Mouse (Mus musculus) retina, adult 2 months (tissue): ENCODE measurements around the gene Urgcp.

Experiments used
- DNase-seq: peaks from one replicate; pipeline ENCODE4 v3.0.0-alpha.2; 2012; ENCODE audit warnings: low read depth, low spot score

Gene Urgcp

DNA sequence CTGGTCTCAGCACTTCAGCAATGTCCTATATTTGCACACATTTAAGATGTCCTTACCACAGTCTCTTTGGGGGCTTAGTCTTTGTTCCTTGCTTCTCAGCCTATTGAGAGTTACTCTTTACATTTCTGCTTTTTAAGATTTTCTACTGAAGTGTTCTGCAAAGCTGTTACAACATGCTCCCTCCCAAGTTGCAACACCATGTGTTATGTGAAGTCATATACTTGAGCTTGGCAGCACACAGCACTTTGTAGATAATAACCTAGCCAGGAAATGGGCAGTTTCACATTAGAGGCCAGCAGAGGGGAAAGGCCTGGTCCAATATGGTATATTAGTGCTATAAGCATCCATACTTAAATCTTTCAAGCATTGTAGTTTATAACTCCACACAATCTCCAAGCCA, 23.6 kb upstream of the Urgcp start:
- DNase-seq = no peak

DNA sequence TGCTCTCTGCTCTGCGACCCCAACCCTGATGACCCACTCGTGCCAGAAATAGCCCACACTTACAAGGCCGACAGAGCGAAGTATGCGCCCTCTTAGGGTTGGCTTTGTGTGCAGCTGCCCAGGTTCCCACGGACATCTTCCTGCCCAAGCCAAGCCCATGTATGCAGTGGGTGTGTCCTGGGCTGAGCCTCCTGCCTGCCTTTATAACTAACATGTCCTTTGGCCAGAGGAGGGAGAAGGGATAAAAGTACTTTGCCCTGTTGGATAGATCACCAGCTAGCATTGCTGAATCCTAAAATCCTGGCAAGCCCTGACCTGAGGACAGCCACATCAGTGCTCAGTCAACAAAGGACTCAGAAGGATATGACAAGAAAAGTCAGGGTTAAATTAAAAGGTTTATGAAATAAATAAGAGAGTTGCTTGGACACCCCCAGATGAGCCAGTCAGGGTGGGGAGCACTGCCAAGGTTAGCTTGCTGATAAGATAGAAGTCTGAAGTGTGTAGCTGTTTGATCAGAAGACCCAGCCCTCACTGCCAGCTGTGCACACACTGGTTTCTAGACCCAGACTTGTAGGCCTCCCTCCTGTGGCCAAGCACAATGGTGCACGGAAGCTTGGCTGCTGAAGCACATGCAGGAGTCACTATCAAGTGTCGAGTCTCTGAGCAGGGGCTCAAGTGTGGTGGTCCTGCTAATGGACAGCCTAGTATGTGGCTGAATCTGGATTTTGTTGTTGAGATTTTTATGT, 20.2 kb upstream of the Urgcp start:
- DNase-seq = no peak

DNA sequence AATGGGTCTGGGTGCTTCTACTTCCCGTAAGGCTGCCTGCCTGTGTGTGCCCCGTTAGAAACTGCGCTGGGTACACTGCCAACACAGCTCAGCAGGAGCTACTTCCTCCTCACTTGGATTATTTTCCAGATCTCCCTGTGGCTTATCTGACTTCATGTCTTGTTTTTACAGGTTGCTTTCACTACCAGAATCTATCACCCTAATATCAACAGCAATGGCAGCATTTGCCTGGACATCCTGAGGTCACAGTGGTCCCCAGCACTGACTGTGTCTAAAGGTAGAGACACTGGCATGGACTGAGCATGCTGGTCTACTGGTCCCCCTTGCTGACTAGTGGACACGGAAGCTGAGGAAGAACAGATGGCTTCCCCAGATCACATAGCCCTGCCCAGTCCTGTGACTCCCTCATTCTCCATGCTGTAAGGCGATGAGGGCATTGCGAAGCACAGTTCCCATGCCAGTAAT, 17.9 kb upstream of the Urgcp start:
- DNase-seq = no peak

- DNase-seq = no peak
These were observed 16.3 kb upstream of the Urgcp start for GRCm38 (mm10) chr11:5778481-5778880.

DNA sequence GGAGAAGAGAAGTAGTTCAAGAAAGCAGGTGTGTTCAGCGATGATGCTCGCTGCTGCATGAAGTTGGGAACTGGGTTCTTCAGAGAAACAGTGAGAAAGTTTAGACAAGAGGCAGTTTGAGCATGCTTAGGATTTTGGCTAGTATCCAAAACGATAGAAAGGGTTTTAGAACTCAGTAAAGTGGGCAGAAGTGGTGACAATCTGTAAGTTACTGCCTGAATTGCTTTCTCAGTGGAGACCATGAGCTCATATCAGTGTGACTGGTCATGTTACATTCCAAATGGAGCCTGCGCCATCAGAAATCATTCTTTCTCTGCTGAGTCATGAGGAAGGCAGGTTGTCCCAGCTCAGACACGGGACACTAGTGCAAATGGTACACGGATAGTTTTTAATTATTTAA, 3.8 kb upstream of the Urgcp start:
- DNase-seq = no peak

DNA sequence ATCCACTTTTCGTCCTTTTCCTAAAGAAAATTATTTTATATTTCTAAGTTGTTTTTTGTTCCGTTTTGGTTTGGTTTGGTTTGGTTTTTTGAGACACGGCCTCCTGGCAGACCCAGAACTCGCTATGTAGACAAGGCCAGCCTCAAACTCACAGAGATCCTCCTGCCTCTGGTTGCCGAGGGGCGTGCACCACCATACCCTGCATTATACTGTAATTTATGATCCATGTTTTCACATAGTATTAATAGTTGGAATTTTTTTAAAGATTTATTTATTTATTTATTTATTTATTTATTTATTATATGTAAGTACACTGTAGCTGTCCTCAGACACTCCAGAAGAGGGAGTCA, 432 bp upstream of the Urgcp start:
- no peak for DNase-seq

GRCm38 (mm10) chr11:5753755-5754154, 8.4 kb downstream of the Urgcp start:
- no peak for DNase-seq

DNA sequence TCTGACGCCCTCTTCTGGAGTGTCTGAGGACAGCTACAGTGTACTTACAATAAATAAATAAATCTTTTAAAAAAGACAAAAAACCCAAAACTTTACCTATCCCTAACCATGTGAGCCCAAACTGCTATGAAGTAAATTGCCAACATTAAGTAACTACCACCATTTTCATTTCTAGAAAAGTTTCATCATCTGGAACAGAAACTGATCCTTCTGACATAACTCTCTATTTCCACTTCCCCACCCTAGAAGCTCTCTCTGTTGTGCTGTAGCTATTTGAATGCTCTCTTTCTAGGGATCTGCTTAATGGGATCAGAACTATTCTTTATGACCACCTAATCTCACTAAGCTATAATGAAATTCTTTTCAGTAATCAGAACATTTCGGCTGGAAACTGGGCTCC, 17.2 kb downstream of the Urgcp start:
- DNase-seq = no peak

- no peak for DNase-seq
These were observed 20.1 kb downstream of the Urgcp start for GRCm38 (mm10) chr11:5742106-5742505.

DNA sequence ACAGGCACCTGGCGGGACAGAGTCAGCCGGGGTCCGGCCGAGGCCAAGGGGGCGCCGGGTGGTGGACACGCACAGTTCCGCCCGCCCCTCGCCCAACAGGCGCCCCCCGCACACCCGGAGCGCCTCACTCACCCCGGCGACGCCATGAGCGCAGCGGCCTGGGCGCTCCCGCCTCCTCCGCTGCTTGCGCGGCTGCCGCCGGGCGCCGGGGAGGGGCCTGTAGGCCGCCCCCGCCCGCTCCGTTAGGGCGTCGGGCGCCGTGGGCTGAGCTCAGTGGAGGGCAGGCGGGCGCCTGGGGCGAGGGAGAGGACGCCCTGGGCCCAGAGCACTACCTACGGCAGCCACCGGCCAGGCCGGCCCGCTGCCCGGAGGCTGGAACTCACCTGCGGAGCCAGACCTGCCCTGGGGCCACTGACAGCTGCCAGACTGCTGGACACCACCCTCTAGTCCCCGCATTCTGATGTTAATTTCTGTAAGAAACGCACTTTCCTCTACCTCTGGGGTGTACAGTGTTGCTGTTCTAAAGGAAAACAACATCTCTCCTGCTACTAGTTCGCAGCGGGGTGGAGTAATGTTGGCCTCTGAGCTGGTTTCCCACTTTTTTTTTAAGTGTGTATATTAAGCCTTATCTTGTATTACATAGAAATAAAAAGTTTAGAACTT, 21.1 kb downstream of the Urgcp start:
- peak; percentile 45 for DNase-seq

GRCm38 (mm10) chr11:5740599-5740964, 21.6 kb downstream of the Urgcp start:
- peak; percentile 16 for DNase-seq

DNA sequence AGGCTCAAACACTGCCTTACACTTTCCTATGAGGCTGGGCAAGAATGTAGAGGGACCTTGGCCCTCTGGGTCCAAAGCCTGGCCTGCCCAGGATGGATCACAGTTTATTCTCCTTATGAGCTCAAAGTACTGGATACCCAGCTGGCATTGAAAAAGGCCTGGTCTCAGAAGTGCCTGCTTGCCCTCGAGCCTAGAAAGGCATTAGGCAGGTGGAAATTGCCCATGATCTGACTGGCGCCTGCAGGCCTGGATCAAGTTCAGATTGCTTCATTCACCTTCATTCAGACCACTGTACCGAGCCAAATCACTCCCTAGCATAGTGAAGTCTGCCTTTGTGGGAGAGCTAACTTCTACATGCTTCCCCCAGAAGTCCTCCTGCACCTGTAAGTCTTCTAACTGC, 22.3 kb downstream of the Urgcp start:
- no peak for DNase-seq

DNA sequence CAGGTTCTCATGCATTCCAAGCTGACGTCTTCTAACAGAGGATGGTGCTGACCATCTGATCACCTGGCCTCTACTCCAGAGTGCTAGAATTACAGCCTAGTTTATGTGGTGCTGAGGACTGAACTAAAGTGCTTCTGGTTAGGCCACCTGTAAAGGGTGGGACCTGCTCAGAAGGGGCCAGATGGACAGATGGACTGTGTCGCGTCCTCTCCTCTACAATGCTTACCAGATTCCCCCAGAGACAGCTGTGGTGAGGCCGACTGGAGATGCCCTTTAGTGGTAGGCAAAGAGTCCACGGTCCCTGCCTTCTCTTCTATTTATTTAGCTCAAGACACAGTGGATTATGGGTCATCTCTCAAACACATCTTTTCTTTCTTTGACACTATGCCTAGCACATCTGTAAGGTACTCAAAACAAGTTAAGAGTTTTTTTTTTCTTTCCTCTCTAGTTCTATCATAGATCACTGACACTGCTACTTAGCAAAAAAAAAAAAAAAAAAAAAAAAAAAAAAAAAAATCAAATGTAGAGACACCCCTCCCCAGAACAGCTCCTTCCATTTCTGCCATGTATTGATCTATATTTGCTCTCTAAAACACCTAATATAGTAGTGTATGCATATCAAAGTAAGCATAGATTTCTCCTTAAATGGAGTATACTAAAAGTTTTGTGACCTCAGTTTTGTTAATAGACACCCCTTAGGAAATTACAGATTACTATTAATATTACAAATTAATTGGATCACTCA, 23.1 kb downstream of the Urgcp start:
- DNase-seq = no peak

DNA sequence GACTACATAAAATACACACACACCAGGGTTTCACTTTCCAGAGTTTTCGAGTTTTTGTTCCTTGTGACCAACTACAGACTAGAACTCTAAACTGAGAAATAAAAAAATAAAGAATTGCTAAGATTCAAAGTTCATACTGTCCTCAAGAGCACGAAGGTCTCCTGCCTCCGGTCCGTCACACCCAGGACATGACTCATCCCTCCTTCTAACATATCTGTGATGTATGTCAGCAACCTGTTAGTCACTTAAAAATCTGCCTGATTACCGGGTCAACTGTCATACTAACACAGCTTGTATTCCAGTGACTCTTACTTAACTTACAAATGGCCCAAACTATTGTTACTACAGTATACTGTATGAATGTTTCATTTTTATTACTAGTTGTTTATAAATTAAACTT, 25.0 kb downstream of the Urgcp start:
- no peak for DNase-seq

- no peak for DNase-seq
These were observed 27.9 kb downstream of the Urgcp start for GRCm38 (mm10) chr11:5734323-5734722.

GRCm38 (mm10) chr11:5732401-5732800, 29.8 kb downstream of the Urgcp start:
- no peak for DNase-seq

GRCm38 (mm10) chr11:5729582-5729981, 32.6 kb downstream of the Urgcp start:
- DNase-seq = no peak

DNA sequence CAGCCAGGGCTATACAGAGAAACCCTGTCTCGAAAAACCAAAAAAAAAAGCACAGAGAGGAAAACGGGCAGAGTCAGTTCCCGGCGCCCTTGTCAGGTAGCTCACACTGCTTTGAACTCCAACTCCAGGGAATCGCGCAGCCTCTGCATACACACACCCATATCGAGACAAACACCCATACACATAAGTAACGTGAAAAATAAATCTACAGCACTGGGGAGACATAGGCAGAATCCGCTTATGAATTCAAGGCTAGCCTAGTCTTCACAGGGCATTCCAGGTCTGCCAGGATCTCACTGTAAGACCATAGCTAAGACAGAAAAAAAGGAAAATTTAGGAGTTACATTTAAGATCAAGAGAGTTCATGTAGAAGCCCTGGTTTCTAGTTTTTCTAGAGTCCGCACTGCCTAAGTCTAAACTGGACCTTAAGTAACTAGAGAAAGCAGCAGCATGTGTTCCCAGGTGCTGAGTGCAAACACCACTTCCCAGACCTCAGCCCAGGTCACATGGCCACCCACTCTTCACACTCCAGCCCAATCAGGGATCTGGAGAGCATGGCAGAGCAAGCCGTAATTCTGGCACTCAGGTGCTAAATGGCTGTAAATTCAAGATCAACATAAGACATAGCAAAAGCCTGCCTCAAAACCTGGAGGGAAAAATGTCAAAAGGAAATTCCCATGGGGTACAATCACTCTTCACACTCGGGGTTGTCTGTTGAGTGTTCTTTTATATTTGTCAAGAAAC, 43.4 kb downstream of the Urgcp start:
- DNase-seq = no peak

- DNase-seq = no peak
These were observed 45.1 kb downstream of the Urgcp start for GRCm38 (mm10) chr11:5716938-5717705.

- DNase-seq = no peak
These were observed 45.9 kb downstream of the Urgcp start for GRCm38 (mm10) chr11:5716246-5716645.

- no peak for DNase-seq
These were observed 46.5 kb downstream of the Urgcp start, which contains the start of gene Mrps24 for GRCm38 (mm10) chr11:5715630-5716105. Gene Mrps24, minus strand, starts transcription at chr11:5715680.
